Mouse (Mus musculus) G1E (cell line): ENCODE results near the gene Slc25a21. TPM values are rescaled to one million over a fixed set of nuclear protein-coding genes. Genes with fewer than 3 reads are reported as not detected.
"Not testable (repeated sequence)": the region's sequence is repeated elsewhere in the genome, so short reads cannot be mapped to it uniquely, and the experiment has no call there.

ENCODE experiments used
- ATAC-seq: 2 replicates; pipeline ENCODE4 v1.8.0; 2016; ENCODE audit warnings: mild to moderate bottlenecking; ENCODE audit not compliant: insufficient number of reproducible peaks, poor library complexity, low FRiP score, severe bottlenecking; ENCODE audit errors: extremely low read depth
- DNase-seq: peaks from one replicate; pipeline ENCODE4 v3.0.0; 2012; ENCODE audit warnings: low spot score
- H3K27me3 ChIP-seq: 2 replicates; pipeline ENCODE4 v1.6.1; 2012; ENCODE audit warnings: mild to moderate bottlenecking, low read length, inconsistent platforms; ENCODE audit not compliant: insufficient read depth
- H3K36me3 ChIP-seq: replicated peaks from 2 replicates; pipeline ENCODE3; 2012; ENCODE audit warnings: mild to moderate bottlenecking, inconsistent platforms
- H3K4me1 ChIP-seq: 2 replicates; pipeline ENCODE4 v1.6.1; 2012; ENCODE audit warnings: low read depth, low read length, inconsistent platforms, mixed read lengths; ENCODE audit not compliant: insufficient read depth
- H3K4me3 ChIP-seq: 2 replicates; pipeline ENCODE4 v1.5.1; 2012; ENCODE audit warnings: low read depth, mild to moderate bottlenecking, inconsistent platforms, low read length, moderate library complexity, mixed read lengths
- H3K9me3 ChIP-seq: replicated peaks from 2 replicates; pipeline ENCODE4 v1.6.1; 2012; ENCODE audit warnings: inconsistent platforms
- CTCF ChIP-seq: IDR thresholded peaks from 2 replicates; pipeline ENCODE4 v1.5.1; 2012; ENCODE audit warnings: low read depth, low read length, inconsistent platforms, mixed read lengths
- GATA1 ChIP-seq: IDR thresholded peaks from 2 replicates; pipeline ENCODE4 v1.6.1; 2012; ENCODE audit warnings: borderline replicate concordance, low read length, inconsistent platforms, mixed read lengths
- GATA2 ChIP-seq: IDR thresholded peaks from 2 replicates; pipeline ENCODE4 v1.6.1; 2012; ENCODE audit warnings: low read depth, low read length, inconsistent platforms, borderline replicate concordance
- POLR2AphosphoS5 ChIP-seq: IDR thresholded peaks from 2 replicates; pipeline ENCODE4 v1.6.1; 2012; ENCODE audit warnings: low read depth, low read length, inconsistent platforms; ENCODE audit not compliant: insufficient replicate concordance
- TAL1 ChIP-seq: conservative IDR thresholded peaks from 2 replicates; pipeline ENCODE4 v1.6.1; 2012; ENCODE audit warnings: low read depth, low read length, inconsistent platforms, mixed read lengths
- polyA plus RNA-seq: library from polyadenylated mRNA; stranded (reverse); fragments of >175 nt; gene quantifications from 2 replicates; pipeline ENCODE4 v1.2.3, GENCODE M21; 2012
- total RNA-seq, 2 experiments: library from RNA; stranded (forward) in 1 of 2; stranded (reverse) in 1 of 2; fragments of 200-1000 nt in 1 of 2; fragments of >200 nt in 1 of 2; fragmentation: Nextera tagmentation in 1 of 2; gene quantifications; 2 replicates each; pipeline ENCODE4 v1.2.3; 2014 to 2017

The Slc25a21 gene
- total and polyA plus RNA-seq, 3 experiments, result 9.7 to 32.0 (median 14.6) TPM

DNA sequence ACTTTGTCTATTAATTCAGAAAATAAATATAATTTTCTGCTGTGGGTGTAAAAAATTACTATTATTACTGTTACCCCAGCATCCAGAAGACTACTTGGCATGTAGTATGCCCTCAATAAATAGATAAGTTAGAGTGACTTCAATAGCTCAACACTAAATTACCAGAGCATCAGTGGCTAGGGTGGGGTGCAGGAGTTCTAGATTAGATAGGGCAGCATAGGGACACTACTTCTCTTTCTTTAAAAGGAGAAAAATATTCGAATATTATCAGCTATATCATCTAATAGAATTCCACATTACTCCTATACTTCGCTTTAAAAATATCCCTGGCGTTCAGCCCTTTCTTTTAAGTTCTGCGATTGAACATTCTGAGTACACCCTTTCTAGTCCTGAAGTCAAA, 32.4 kb upstream of the Slc25a21 start:
- peak overlapping the region; percentile 78 for H3K4me3 ChIP-seq
- no peak for TF ChIP-seq GATA2
- TF ChIP-seq TAL1, result no peak
- TF ChIP-seq CTCF, result no peak
- TF ChIP-seq GATA1, result no peak
- no peaks in the 10 kb centered on the region for H3K9me3 ChIP-seq
- peaks cover 52% of the 10 kb centered on the region for H3K4me1 ChIP-seq
- H3K36me3 ChIP-seq, result peaks cover 11% of the 10 kb centered on the region
- ATAC-seq (no peak), DNase-seq (no peak)
- H3K27me3 ChIP-seq, result no peaks in the 10 kb centered on the region

DNA sequence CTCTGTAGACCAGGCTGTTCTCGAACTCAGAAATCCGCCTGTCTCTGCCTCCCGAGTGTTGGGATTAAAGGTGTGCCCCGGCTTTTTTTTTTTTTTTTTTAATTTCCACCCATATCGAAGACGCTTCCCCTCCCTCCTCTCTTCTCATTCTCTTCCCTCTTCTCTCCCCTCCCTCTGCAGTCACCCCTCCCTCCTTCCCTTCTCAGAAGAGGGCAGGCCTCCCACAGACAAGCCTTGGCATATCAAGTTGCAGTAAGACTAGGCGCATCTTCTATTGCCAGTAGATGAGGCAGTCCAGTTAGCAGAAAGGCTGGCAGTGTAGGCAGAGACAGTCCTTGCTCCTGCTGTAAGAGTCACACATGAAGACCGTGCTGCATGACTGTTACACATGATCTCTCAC, 30.5 kb upstream of the Slc25a21 start:
- H3K36me3 ChIP-seq, result peaks cover 7% of the 10 kb centered on the region
- no peak for TF ChIP-seq POLR2AphosphoS5
- no peak for TF ChIP-seq CTCF
- no peak for TF ChIP-seq TAL1
- no peak for TF ChIP-seq GATA1
- no peak for TF ChIP-seq GATA2
- H3K27me3 ChIP-seq, result no peaks in the 10 kb centered on the region
- ATAC-seq, result no peak
- H3K4me3 ChIP-seq, result no peak overlapping the region; the same call in 1 of the 2 replicates
- no peaks in the 10 kb centered on the region for H3K9me3 ChIP-seq
- DNase-seq, result peak; percentile 57
- H3K4me1 ChIP-seq, result peaks cover 42% of the 10 kb centered on the region

DNA sequence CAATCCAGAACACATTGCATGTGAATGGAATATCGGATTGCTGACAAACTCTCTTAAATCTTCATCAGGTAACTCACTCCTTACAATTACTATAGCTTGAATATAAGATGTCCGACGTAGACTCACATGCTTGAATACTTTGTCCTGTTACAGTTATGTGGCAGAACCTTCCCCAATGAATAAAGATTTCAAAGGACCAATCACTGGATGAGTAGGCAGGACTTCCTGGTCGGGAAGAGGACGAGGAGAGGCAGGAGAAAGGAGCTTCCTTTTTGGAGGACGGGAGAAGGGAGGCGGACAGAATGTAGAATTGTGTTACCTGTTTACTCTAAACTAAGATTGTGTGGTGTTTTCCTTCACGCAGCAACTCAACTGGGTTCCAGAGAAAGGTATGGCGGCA, 29.1 kb upstream of the Slc25a21 start:
- no peak for ATAC-seq
- no peaks in the 10 kb centered on the region for H3K9me3 ChIP-seq

DNA sequence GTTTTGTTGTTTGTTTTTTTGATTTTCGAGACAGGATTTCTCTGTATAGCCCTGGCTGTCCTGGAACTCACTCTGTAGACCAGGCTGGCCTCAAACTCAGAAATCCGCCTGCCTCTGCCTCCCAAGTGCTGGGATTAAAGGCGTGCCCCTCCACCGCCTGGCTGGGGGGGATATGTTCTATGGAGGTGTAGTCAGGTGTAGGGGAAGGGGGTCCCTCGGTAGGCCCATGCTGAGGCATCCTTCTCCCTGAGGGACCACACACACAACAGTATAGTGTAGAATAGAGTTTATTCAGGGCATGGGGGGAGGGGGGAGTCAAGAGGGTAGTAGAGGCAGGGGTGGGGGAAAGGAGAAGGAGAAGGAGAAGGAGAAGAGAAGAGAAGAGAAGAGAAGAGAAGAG, 15.2 kb upstream of the Slc25a21 start:
- DNase-seq, H3K9me3 ChIP-seq: not testable (repeated sequence)

More for the DNA sequence above, 29.1 kb upstream of the Slc25a21 start:
- peaks cover 34% of the 10 kb centered on the region for H3K4me1 ChIP-seq
- TF ChIP-seq GATA1 (no peak), POLR2AphosphoS5 (no peak)
- no peaks in the 10 kb centered on the region for H3K27me3 ChIP-seq
- H3K4me3 ChIP-seq, result no peak overlapping the region
- no peak for DNase-seq
- H3K36me3 ChIP-seq, result peaks cover 3% of the 10 kb centered on the region

DNA sequence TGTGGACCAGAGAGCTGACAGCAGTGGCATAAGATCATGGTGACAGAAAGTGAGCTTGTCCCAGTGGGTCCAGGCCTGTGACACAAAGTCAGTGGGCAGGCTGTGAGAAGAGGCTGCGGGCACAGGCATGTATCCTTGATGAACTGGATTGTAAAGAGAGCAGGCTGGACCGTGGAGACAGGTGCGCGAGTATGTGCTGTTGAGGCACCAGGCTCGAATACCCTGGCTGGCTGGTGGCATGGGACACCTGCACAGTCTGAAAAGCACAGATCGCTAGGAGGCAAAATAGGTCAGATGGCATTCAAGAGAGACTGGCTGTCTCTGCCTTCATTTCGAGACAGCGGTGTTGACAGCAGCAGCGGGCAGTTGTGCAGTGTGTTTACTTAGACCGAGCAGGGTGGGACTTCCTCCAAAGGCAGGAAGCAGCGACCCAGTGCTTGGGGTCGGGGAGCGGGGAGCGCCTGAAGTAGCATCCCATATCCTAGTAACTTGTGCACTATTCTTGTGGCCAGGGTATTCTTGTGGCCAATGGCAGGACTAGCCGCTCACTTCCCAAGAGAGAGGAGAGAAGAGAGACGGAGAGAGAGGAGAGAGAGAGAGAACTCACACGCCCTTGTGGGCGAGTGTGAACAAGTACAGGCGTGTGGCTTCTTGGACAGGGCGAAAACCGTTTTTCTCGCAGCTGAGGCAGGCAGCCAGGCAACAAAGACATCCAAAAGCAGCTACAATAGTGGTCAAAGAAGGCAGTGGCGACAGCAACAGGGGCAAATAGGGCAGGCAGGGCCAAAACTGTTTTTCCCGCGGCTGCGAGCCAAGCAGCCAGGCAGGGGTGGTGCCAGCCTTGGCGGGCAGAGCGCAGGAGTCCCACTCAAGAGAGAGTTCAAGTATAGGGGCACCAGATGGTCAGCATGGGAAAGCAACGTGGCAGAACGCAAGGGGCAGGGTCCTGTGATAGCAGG, 14.4 kb upstream of the Slc25a21 start:
- Histone ChIP-seq H3K4me1 (peaks cover 15% of the 10 kb centered on the region), H3K4me3 (no peak overlapping the region), H3K36me3 (no peaks in the 10 kb centered on the region), H3K9me3 (no peaks in the 10 kb centered on the region), H3K27me3 (peaks cover 9% of the 10 kb centered on the region; the same call in 1 of the 2 replicates)
- TF ChIP-seq TAL1, result no peak
- no peak for TF ChIP-seq CTCF
- TF ChIP-seq GATA2, result no peak
- no peak for TF ChIP-seq GATA1
- ATAC-seq, result no peak
- no peak for DNase-seq

More for the DNA sequence above, 15.2 kb upstream of the Slc25a21 start:
- not testable (repeated sequence) for ATAC-seq, H3K36me3 ChIP-seq, H3K27me3 ChIP-seq, H3K4me3 ChIP-seq
- peaks cover 15% of the 10 kb centered on the region for H3K4me1 ChIP-seq

DNA sequence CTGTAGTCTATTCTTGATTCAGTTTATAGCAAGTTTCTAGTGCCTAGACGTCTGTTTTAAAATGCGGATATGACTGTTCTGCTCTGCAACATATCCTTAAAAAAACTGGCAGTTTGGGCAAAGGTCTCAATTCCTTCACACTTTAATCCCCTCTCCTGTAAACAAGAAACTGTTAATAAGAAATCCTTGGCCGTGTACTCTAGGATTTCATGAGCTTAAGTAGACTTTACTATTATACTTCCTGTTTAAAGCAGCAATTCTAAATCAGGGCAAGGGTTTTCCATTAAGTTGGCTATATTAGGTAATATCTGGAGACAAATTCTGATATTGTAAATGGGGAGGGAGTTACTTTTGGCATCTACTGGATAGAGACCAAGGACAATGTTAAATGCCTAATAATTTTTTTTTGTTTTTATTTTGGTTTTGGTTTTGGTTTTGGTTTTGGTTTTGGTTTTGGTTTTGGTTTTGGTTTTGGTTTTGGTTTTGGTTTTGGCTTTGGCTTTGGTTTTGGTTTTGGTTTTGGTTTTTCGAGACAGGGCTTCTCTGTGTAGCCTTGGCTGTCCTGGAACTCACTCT, 7.1 kb upstream of the Slc25a21 start:
- no peaks in the 10 kb centered on the region for H3K9me3 ChIP-seq
- H3K4me1 ChIP-seq, result peaks cover 13% of the 10 kb centered on the region; the same call in 1 of the 2 replicates
- H3K4me3 ChIP-seq, result no peak overlapping the region
- no peaks in the 10 kb centered on the region for H3K36me3 ChIP-seq
- DNase-seq, result no peak
- no peak for TF ChIP-seq CTCF
- no peak for TF ChIP-seq TAL1
- TF ChIP-seq POLR2AphosphoS5, result no peak
- TF ChIP-seq GATA1, result no peak
- TF ChIP-seq GATA2, result no peak
- no peak for ATAC-seq
- H3K27me3 ChIP-seq, result no peaks in the 10 kb centered on the region; the same call in 1 of the 2 replicates
